Mouse (Mus musculus) megakaryocyte progenitor cell, adult 5-6 weeks (primary cell): ENCODE data around the gene Rnf224. TPM values are rescaled to one million over a fixed set of nuclear protein-coding genes. Genes with fewer than 3 reads are reported as not detected.

Experiments used
- ATAC-seq: replicated peaks from 2 replicates; pipeline ENCODE4 v1.8.0; 2016; ENCODE audit warnings: mild to moderate bottlenecking, moderate TSS enrichment, inconsistent platforms; ENCODE audit not compliant: poor library complexity
- total RNA-seq, 2 experiments: library from RNA; stranded (forward) in 1 of 2; stranded (reverse) in 1 of 2; fragments of 157-497, 149-512 nt in 1 of 2; fragments of 200-1000 nt in 1 of 2; gene quantifications; 2 replicates each; pipeline versions ENCODE4 v1.2.3 to v1.2.4; 2015 to 2017

Rnf224 gene
- total RNA-seq, 2 experiments from 2014 or later, result 0.25 TPM; not detected in 1

DNA sequence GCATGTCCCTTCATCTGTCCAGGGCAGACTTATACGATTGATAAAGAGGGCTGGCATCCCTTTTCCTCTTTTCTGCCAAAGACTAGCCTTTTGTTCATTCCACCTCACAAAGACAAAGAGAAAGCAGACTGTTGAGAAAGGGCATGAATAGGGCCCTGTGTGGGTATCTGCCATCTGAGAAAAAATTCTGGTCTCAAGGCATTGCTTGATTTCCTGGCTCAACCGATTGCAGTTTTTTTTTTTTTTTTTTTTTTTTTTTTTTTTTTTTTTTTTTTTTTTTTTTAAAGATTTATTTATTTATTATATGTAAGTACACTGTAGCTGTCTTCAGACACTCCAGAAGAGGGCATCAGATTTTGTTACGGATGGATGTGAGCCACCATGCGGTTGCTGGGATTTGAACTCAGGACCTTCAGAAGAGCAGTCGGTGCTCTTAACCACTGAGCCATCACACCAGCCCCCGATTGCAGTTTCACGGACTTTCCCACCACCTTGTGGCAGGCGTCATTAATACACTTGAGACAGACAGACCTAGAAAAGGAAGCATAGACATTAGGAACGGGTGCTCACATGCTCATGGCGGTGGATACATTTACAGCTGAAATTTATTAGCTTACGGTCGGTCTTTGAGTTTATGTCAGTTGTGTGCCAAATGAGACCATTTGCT is 20.0 kb upstream of the Rnf224 start:
- peak; percentile 76 for ATAC-seq

DNA sequence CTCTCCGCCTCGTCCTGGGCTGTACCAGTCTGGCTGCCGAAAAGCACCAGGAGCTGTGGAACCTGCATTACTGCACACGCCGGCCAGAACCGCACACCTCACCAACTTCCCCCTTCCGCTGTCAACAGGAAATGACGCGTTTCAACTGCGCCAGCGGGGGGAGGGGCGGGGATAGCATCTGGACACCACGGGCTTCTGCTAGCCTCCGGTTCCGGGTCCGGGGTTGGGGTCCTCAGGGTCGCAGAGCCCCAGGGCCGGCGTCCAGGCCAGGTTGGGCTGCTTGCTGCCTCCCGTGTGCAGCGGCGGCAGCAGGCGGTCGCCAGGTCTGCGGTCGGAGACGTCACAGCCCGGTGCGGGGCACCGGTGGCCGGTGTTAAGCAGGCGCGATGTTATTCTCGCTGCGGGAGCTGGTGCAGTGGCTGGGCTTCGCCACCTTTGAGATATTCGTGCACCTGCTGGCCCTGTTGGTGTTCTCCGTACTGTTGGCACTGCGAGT is 18.7 kb upstream of the Rnf224 start, which contains the start of gene Tmem203:
TSS of gene Tmem203 (plus strand) at position 156 of the 496 bp plus-strand sequence.
- peak; percentile 91 for ATAC-seq

- ATAC-seq, result peak; percentile 35; the same call in 1 of the 2 replicates
Observed at GRCm38 (mm10) chr2:25252331-25252730, 15.7 kb upstream of the Rnf224 start.

DNA sequence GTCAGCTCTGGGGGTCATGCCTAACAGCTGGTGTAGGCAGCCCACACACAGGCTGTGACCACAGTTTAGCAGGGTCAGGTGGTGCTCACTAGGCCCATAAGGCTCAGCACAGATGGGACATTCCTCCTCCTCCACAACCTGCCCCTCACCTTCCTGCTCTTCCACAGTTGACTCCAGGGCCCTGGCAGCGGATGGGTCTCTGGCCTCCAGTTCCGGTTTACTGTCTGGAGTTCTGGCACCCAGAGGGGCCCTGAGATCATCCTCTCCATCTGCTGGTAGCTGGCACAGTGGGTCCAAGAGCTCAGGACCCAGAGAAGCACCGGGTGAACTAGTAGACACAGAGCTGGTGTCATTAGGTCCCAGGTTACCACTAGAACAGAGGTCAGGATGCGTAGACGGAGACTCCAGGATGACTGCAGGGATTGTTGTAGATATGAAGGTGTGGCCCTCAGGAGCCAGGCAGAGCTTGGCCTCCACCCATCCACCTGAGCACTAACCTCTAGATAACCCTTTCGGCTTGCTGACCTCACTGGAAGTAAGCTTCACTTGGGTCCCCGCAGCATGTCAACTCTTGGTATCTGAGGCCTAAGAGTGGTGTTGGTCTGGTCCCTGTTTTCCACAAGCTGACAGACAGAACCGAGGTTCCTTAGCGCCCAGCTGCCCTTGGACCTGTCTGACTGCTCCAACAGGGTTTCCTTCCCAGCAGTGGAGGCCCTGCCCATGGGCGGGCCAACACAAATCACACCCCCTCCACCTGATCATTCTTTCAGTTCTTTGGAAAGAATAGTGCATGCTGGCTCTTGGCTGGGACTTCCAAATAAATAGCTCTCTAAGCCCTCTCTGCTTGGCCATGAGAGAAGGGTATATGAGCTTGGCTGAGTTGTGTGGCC is 9.8 kb upstream of the Rnf224 start, which contains the start of gene AL732309.1:
TSS of gene AL732309.1 (minus strand) at position 681 of the 890 bp plus-strand sequence.
- ATAC-seq, result no peak

DNA sequence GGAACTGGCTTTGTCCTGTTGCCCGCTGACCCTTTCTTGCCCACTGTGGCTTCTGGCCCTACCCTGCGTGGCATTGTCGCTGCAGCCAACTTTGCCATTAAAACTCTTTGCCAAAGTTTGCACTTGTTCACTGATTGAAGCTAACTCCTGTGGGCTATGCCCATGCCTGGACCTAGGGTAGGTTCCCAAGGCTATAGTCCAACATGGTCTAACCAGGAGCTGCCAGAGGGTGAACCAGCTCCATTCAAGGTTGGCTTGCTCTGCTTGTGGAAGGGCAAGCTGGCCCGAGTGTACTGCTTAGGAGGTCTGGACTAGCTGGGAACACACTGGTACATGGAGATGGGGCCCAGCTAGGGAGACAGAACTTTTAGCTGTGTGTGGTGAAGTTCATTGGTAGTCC is 7.6 kb upstream of the Rnf224 start:
- ATAC-seq, result no peak

DNA sequence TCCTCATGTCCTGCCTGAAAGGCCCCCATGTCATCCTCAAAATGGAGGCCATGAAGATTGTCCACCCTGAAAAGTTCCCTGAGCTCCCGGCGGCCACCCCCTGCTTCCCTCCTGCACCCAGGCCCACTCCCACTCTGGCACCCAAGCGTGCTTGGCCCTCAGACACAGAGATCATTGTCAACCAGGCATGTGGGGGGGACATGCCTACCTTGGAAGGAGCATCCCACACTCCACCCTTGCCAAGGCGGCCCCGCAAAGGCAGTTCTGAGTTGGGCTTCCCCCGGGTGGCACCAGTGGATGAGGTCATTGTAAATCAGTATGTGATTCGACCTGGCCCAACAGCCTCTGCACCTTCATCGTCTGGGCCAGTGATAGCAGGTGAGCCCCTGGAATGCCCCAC is 6.8 kb upstream of the Rnf224 start:
- no peak for ATAC-seq

DNA sequence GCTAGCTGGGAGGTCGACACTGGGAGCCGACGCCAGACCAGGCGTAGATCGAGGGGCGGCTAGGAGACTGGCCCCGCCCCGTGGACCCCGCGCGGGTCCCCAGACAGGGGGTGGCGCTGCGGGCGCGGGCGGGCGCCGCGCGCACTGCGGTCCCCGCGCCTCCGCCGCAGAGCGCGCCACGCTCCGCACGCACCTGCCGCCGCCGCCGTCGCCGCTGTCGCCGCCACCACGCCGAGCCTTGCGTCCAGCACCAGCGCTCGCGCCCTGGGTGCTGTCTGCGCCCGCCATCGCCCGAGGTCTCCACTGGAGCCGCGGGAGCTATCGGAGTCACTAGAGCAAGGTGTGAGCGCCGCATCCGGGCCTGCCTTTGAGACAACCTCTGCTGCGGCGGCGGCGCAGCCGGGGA is 5.5 kb upstream of the Rnf224 start, which contains the start of the genes Rnf208 and Cysrt1:
TSS of gene Rnf208 (plus strand) at position 155 of the 406 bp plus-strand sequence.
TSS of gene Cysrt1 (minus strand) at position 352 of the 406 bp plus-strand sequence.
- ATAC-seq, result no peak

- no peak for ATAC-seq
Observed at GRCm38 (mm10) chr2:25241438-25241775, 4.8 kb upstream of the Rnf224 start.

GRCm38 (mm10) chr2:25240723-25241437 is 4.3 kb upstream of the Rnf224 start:
- ATAC-seq, result peak; percentile 84

- ATAC-seq, result no peak
Observed at GRCm38 (mm10) chr2:25240310-25240709, 3.7 kb upstream of the Rnf224 start.

GRCm38 (mm10) chr2:25239766-25240165 is 3.2 kb upstream of the Rnf224 start:
- ATAC-seq, result no peak

DNA sequence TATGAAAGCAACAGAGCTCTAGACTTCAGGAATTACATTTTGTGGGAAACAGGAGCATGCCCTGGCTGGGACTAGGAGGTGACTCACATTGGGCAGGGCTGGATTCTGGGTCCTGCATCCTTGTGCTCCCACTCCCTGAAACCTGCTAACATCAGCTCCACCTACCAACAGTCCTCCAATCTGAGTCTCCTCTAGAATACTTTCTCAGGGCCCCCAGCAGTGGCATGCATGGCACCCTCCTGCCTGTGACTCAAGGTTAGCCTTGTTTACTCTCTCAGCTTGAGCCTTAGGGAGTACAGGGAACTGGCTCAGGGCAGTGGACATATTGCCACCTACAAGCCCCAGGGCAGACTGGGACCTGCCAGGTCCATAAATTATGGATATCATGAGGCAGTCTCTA is 1.5 kb upstream of the Rnf224 start:
- no peak for ATAC-seq

DNA sequence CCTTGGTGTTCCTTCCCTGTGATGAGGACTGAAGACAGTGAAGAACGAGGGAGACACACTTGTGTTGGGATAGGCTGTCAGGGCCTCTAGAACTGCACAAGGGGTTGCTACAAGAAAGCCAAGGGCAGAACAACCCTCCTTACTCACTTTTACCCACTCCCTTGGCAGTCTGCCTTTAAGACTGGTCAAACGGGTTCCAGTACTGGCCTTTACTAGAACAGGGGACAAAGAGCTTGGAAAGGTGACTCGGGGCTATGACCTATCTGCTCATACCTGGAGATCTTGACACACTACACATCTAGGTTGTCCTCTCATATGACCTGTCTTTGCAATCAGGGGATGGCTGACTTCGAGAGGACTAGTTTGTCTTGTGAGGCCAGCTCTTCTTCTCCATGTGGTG is 935 bp upstream of the Rnf224 start:
- no peak for ATAC-seq

- ATAC-seq, result no peak
Observed at GRCm38 (mm10) chr2:25234551-25235220, 1.9 kb downstream of the Rnf224 start.

DNA sequence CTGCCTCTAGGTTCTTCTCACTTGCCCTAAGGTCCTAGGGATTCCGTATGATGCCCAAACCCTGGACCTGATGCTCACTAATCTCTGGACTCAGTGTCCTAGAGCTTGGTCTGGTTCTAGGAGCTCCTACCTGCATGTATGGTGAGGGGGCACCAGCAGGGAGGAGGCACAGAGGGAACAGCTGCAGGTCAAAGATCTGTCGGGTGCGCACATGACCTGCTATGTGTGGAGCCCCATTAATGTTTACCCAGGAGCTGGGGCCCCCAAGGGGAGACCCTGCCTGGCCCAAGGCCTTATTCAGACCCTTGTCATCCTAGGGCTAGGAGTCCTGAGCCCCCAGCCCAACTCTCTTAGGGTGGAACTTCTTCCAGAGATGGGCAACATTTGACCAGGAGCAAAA is 2.5 kb downstream of the Rnf224 start, which contains the start of gene Slc34a3:
TSS of gene Slc34a3 (minus strand) at position 315 of the 400 bp plus-strand sequence.
- ATAC-seq, result no peak

- ATAC-seq, result peak; percentile 53
Observed at GRCm38 (mm10) chr2:25233421-25233820, 3.2 kb downstream of the Rnf224 start.

GRCm38 (mm10) chr2:25231038-25231437 is 5.5 kb downstream of the Rnf224 start:
- no peak for ATAC-seq

DNA sequence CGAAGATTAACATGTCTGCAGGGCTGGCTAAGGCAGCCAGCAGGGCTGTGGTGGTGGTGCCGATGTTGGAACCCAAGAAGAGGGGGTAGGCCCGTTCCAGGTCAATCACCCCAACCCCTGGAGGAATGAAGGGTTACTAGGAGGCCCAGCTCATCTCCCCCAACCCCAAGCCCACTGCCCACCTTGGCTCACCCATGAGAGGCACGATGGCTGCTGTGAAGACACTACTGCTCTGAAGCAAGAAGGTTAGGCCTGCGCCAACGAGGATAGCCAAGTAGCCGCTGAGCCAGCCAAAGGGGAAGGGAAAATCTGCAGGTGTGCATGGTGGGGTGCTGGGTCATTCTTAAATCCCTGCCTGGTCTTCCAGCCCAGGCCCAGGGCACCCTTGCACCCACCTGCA is 6.0 kb downstream of the Rnf224 start:
- no peak for ATAC-seq

- ATAC-seq, result no peak
Observed at GRCm38 (mm10) chr2:25229582-25229981, 7.0 kb downstream of the Rnf224 start.

DNA sequence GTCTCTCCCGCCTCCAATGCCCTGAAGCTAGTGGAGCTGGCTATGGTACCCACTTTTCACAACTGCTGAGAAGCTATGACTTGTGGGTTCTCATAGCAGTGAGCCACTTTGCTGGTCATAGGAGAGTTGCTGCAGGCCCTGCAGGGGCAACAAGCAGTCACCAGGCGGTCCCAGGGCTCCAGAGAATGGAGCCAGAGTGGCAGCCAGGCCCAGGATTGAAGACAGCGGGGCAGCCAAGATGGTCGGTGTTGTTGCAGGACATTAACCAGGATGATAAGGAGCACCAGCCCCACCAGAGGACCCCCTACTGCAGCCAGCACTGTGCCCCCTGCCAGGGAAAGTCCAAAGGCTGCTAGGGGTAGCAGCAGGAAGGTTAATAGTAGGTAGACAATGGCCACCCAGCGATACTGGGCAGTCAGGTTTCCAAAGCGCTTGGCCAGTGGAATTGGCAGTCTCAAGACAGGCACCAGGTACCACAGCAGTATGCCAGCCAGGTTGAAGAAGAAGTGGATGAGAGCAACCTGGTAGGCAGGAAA is 7.5 kb downstream of the Rnf224 start:
- ATAC-seq, result no peak
